Mouse (Mus musculus) mesoderm, embryonic 11.5 days (tissue): Measurements from ENCODE around the gene Chd5.

Experiments used
- DNase-seq: peaks from one replicate; pipeline ENCODE4 v3.0.0-alpha.2; 2012; ENCODE audit warnings: low read depth, low spot score

Chd5 gene

DNA sequence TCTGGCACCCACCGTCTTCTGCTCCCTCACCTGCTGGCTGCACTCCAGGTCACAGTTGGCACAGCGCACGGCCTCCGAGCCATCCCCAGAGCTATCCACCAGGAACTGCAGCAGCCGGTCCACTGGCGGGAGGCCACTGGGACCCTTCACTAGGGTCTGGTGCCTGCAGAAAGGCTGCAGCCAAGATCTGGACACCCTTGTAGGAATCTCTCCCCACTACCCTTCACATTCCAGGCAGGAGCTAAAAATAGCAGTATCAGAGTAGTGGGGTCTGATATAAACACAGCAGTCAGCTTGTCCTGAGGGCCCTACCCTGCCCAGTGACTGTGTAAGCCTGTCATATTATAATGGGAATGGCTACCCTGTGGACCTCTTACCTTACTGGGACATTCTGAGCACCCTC lies 20.8 kb upstream of the Chd5 start:
- DNase-seq = no peak

DNA sequence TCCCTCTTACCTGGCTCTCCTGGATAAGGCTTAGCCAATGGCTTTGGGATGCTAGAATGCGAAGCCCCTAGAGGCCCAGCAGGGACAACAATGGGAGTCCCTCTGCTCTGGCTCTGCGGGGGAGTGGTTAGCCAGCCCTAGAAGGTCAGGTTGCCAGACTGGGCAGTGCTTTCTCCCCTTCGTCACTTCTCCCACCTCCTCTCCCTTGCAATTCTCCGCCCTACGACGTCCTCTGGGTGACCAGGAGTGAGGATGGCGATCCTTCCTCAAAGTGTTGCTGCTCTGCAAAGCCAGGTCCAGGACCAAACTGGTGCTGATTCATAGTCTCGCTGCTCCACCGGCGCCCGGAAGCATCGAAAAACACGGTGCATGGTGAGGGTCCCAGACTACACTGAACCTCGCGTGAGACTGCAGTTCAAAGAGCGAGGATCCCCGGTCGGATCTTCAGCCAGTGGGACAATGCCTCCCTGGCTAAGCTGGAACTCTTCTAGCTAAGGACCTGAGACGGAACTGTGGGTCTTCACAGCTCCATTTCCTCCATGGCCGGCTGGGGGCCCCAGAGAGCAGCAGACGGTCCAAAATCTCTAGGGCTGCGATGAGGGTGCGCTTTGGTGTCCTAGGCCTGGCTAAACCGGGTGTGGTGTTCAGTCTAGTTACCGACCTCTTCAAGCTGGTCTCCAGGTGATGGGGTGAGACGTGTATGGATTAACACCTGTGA lies 19.8 kb upstream of the Chd5 start, which contains the start of gene Rnf207:
Gene Rnf207 (minus strand): TSS at position 477 of the 718 bp plus-strand sequence.
- DNase-seq = peak; percentile 44

DNA sequence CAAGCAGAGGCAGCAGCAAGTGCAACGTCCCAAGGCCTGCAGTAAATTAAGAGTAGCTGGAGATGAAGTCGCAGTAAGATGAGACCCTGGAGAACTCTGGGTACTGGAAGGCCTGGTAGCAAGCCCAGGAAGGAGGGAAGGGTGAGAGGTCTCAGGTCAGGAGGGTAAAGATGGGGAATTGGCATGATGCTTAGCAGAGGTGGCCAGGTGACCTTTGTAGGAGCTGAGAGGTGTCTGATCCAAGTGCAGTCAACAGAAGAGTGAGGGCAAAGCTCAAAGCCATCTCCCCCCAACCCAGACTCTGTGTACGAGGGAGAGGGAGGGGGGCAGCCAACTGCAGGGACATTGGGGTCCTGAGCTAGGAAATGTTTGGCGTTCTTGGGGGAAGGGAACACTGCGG lies 17.0 kb upstream of the Chd5 start:
- DNase-seq = no peak

DNA sequence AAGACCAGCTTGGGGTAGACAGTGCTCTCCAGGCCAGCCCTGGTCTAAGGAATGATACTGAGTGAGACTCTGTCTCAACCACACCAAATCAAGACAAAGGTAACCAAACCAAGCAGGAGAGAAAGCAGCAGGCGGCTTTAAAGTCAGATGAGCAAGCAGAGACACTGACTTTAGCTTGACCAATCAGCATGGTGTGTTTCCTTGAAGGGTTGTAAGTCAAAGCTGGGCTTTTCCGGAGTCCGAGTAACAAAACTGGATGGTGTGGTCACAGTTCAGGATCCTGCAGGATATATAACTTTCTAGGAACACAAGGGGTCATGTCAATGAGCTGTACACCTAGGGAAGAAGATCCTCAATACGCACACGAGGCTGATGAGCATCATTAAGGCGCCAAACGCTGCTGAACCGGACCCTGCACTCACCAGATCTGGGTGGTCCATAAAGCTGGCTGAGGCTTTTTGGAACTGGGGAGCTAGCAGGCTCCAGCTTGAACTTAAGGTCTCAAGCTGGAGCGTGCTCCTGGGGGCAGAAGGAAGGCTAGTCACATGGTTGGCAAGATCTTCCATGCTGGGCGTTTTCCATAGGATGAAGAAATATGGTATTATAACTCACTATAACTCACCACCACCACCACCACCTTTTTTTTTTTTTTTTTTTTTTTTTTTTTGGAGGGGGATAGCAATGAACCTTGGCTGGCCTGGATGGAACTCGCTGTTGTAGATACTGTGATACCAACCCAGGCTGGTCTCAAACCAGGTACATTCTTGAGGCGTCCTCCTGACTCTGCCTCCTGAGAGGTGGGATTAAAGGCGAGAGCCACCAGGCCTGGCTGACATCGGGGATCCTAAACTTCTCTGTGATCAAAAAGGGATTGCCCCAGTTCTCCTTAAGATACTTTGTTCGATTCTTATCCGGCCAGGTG lies 13.5 kb upstream of the Chd5 start:
- DNase-seq = no peak

DNA sequence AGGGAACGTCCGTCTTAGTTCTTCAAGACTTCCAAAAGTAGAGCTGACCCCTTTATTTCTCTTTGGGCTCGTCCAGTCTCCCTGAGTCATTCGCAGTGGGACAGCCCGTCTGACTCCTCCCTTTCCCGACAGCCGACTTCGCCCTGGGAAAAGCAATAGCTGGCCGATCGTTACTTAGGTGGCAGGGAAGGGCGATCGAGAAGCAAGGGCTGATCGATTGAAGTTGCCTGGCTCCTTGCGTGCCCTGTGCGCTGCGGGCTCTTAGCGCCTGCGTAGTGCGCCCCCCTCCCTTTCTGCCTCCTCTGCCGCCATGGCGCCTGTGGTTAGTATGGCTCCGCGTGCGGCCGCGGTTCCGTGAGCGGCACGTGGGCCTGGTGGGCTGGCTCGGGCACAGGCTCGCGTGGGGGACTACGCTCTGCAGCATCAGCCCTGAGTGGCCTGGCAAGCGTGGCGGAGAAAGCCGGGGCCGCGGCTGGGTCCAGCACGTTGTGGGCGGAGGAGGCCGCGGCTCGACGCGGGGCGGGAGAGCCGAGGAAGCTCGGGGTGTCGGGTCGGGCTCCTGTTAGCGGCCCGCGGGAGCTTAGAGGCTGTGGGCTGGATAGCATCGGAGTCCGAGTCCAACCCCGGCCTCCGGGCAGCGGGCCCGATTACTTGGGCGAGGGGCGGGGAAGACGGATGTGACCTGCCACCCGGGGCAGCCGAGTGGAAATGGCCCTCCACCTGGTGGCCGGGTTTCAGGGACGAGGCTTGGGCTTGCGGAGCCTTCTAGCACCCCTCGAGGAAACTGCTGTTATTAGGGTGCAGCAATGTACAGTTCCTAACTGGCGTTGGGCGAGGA lies 12.7 kb upstream of the Chd5 start, which contains the start of gene Rpl22:
Gene Rpl22 (plus strand): TSS at position 169 of the 838 bp plus-strand sequence.
- DNase-seq = peak; percentile 98

DNA sequence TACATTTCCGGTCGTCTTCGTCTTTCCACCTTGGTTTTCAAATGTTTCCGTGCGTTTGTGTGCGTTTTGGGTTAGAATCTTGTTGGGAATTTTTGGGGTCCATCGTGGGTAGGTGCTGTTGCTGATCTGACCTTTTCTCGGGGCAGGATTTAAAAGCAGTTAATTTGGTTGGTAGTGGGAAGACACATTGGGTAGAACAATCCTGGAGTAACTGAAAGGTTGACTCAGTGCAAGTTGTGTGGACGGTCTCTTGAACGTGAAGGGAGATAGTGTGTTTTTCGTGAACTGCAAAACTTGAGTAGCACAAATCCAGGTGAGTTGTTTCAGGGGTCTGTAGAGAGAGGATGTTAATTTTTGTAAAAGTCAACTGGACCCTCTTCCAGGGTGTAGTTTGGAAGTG lies 11.9 kb upstream of the Chd5 start:
- DNase-seq = no peak

DNA sequence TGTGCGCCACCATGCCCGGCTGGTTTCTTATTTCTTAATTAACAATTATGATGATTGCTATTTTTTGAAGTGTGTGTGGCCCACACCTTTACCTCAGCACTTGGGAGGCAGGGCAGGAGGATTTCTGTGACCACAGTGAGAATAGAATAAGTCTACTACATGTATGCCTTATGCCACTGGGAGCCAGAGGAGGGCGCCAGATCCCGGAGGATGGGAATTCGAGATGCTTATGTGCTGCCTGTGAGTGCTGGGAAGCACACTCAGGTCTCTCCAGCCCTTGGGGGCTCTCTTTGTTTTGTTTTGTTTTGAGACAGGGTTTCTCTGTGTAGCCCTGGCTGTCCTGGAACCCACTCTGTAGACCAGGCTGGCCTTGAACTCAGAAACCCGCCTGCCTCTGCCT lies 9.8 kb upstream of the Chd5 start:
- DNase-seq = peak; percentile 49

DNA sequence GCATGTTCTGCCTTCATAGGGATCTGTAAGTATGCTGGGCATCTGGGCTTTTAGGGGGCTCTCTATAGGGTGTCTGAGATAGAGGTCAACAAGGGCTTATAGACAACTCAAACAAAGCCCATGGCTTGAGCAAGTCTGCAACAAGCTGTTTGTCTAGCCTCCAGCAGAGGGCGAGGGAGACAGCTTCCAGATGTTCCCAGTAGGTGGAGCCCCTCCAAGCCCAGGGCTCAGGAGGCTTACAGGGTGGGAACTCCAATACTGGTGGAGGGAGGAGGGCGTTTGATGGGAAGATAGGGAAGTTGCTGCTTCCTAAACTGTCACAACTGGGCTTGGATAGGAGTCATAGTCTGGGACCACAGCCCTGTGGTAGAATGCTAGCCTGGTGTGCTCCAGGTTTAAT lies 5.5 kb upstream of the Chd5 start:
- peak; percentile 81 for DNase-seq

DNA sequence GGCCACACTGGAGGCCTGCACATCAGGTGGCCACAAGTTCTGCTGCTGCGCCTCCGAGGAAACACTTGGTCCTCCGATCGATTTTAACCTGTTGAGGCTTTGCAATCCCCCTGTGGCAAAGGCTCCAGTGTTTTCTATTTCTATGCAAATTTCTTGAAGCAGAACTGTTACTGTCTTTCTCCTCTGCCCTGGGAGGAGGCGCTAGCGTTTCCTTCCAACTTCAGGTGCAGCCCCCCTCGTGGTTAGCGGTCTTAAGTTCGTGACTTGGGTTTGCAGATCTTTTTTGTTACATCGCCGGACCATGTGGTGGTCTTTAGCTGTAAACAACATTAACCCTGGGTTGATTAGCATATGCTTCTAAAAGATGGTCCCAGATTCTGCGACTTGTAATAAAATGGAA lies 4.9 kb upstream of the Chd5 start:
- DNase-seq = no peak

DNA sequence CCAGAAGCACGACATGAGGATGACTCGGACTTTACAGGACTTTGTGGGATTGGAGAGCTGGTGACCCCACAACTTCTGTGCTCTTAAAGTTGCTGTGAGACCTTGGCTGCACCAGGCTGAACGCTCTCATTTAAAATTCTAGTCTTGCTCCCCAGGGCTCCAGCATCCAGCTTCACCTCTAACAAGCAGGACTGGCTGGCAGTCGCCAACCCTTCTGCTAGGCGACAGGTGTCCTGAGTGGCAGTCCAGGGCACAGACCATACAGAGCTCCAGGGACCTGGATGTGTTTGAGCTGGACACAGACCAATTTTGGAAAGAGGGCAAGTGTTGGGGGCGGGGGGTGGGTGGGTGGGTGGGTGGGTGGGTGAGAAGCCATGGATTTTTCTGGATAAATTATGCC lies 679 bp upstream of the Chd5 start:
- DNase-seq = no peak

DNA sequence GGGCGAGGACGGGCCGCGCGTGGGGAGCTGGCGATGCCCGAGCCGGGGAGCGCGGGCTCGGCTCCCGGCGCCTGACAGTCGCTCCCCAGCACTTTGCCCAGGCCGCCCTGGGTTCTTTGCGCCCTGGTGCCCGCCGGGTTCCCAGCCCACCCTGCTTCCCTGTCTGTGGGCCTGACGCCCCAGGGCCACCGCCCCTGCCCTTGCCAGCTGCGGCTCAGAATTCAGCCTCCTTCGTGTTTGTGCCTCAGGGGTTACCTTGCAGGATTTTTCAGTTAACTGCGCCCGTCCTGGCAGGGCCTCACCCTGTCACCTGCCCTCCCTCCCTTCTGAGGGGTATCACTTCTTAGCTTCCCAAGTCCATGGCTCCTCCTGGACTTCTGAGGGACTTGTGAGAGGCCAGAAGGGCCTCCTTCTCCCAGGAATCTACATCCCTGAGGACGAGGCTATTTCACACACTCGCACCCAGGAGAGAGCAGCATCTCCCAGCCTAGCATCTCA lies 891 bp downstream of the Chd5 start:
- no peak for DNase-seq

DNA sequence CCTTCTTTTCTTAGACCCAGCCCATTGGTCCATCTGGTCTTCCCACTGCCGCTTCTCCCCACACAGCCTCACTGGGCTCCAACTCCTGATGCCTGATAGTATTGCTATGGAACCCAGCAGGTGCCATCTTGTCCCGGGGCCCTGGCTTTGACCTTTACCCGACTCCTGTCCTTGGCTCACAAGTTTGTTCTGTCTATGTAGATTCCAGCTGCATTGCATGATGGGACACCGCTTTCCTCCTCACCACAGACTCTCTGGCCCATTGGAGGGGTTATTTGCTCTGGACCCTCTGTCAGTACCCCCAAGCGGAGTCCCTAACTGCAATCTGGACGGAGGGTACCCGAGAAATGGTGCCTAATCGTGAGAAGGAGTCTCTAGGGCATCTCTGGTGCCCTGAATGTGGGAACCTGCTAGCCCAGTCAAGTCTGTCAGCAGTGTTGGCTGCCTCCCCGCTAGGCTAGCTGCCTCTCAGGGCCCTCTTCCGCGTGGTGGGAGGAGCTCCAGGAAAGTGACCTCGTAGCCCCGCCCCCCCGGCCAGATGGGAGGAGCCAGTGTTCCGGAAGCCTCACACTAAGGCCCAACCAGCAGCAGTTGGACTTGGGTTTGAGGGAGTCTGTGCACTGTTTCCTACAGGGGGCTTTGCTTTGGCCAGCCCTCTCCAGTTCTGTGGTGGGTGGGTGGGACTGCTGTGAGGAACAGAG lies 2.3 kb downstream of the Chd5 start:
- DNase-seq = no peak

DNA sequence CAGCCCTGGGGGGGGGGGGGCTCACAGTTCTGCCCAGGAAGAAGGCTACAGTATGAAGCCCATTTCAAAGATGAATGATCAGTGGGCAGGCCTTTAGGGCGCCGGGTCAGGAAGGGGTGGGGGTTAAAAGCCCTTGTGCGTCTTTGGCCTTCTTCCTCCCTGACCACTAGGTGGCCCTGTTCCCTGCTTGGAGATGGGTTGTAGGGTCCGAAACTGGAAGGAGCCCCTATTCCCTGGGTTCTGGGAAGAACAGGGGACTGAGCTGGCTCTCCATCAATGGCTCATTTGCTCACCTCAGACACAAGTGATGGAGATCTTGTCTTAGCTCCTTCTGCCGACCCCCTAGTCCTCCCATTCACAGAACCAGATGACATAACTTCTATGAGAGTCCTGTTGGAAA lies 4.8 kb downstream of the Chd5 start:
- peak; percentile 55 for DNase-seq

DNA sequence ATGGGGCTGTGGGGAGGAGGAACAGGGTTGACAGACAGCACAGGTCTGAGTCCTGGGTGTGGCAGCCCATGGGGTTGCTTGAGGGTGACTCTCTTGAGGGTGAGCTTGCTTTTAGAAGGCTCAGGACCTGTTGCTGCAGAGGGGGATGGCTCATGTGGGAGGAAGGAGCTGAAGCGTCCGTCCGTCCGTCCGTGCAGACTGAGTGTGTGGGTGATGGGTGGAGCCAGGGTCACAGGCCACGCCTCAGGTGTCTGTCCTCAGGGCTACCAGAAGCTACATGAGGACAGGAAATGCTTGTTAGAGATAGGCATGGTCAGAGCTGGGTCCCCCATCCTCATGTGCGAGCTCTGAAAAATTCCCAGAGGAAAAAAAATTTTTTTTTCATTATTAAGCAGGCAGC lies 6.2 kb downstream of the Chd5 start:
- DNase-seq = no peak

DNA sequence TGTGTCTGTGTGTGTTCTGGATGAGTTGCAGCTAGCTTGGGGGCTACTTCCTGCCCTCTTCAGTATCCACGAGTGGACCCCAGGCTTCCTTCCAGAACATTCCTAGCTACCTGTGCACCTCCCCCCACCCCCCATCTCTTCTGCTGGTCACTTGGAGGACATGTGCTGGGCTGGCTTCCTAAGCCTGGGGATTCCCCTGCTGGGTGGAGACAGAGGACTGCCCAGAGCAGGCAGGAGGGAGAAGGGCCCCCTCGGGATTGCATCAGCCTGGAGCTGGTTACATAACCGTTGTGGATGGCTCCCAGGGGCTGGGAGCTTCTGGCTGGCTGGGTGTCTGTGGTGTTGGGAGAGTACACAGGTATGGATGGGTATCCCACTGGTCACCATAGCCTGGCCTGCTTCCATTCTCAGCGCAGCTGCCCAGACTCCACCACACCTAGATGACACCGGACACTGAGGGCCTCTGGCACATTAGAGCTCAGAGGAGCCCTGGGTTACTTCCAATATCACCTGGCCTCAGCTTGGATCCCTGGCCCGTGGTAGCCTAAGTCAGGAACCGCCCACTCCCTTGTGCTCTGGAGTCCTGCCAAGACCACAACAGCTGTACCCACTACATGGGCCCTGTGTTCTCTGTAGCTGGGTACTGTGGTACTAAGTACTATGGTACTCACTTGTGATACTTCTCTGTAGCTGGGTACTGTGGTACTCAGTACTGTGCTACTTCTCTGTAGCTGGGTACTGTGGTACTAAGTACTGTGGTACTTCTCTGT lies 6.9 kb downstream of the Chd5 start:
- no peak for DNase-seq

DNA sequence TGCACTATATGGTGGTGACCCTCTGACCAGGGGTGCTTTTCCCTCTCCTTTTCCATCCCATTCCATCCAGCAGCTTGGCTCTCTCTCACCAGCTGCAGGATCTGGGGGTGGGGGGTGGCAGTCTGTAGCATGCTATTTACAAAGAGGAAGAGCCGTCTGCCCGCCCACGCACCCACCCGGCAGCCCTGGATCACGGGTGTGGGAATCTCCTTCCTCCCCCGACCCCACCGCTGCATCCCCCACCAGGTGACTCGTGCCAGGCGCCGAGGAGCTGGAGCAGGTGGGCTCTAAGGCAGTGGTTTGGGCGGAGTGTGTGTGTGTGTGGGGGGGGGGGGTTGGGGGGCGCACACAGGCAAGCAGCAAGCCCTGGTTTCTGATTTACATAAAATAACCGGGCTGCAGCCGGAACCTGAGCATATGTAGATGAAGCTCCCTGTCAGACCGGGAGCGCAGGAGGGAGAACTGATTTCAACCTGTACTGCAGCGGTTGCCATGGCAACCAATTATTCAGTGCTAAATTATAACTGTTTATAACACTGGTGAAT lies 11.5 kb downstream of the Chd5 start:
- peak; percentile 65 for DNase-seq

DNA sequence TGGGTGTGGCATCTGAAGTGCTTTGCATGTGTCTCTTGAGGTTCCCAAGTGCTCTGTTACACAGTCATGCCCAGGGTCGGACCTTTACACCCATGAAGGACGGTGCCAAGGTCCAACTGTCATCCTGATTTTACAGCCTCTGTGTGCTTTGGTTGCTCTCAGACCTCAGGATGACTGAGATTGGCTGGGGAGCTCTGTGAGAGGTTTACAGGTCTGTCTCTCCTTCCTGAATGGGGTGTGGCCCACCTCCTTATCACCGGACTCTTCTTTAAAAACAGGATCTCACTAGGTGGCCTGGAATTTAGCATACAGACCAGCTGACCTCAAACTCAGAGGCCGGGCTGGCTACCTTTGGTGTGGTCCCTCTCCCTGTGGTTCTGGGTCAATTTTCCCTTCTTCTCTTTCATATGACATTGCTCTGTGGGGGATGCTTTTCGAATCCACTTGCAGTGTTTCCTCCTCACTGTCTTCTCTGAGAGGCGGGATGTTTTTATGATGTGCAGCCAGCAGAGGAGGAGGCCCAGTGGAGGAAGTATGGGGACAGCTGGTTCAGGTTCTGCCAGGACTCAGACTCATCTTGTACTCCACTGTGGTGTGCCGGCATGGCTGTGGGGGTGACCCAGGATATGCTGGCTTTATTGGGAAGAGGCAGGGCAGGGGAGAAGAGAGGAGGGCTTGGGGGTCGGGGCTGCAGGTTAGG lies 12.4 kb downstream of the Chd5 start:
- no peak for DNase-seq

DNA sequence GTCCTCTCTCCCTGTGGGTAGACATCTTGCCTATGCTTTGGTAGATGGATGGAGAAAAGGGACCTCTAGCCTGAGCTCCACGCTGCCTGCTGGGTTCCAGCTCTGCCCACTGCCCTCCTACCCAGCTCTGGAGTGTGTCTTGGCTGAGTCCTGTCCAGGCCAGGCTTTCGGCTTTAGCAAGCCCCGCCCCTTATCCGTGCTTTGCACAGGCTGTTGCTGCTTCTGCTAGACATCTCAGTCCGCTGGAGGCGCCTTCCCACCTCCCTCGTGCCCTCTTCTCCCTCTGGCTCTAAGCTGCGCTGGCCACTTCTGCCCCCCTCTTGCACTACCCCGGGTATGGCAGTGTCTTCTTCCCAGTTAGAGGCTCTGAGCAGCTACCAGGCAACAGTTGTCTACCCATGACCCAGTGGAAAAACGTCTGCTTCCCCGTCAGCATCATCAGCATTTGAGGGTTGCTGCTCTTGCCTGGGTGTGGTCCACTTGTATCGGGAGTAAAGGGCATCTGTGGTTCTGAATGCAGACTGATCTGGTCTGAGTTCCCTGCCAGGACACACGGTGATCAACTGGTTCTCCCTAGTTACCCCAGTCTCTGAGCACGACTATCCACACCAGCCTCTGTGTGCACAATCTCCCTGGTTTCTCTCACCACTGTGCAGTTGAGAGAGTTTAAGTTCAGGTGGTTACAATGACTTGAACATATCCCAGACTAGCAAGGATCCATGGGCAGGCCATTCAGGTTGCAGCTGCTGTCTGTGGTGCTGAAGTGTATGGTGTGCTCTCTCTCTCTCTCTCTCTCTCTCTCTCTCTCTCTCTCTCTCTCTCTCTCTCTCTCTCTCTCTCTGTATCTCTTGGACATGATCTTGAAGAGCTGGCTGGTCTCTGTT lies 13.2 kb downstream of the Chd5 start:
- peak; percentile 64 for DNase-seq
